30 mouse cellular contexts compared by ENCODE assay signal in genomic region chr16:87755915-87756314, GRCm38 (mm10).
"Had no signal": no experiment of that assay in that cellular context is flagged by ENCODE, and none has a peak within 500 bp of the region (broad histone marks: within the 10 kb centered on the region; RNA-seq: fewer than 3 reads in every experiment).

No protein-coding gene starts in this region.

- H3K9me3 ChIP-seq: limb, embryonic 10.5 days; limb, embryonic 12.5 days; limb, embryonic 13.5 days; limb, embryonic 15.5 days; liver, embryonic 12.5 days; liver, embryonic 13.5 days; liver, embryonic 15.5 days; lung, embryonic 15.5 days; megakaryocyte, embryonic 14.5 days; midbrain, embryonic 10.5 days; midbrain, embryonic 12.5 days; midbrain, embryonic 13.5 days; midbrain, embryonic 15.5 days; neural tube, embryonic 12.5 days had no signal

- H3K4me1 ChIP-seq: limb, embryonic 10.5 days; limb, embryonic 12.5 days; limb, embryonic 15.5 days; liver, embryonic 12.5 days; liver, embryonic 13.5 days; liver, embryonic 15.5 days; lung, embryonic 15.5 days; midbrain, embryonic 10.5 days; midbrain, embryonic 12.5 days; midbrain, embryonic 15.5 days; neural tube, embryonic 12.5 days had no signal

- DNase-seq: left cerebral cortex, postnatal 4 days; liver, embryonic 13.5 days; lung, adult 18-20 months; lung, adult 2 months; lung, embryonic 14.5 days; lung, postnatal 10 days; lung, postnatal 14 days; lung, postnatal 36 days; lung, postnatal 4 days; midbrain, embryonic 14.5 days had no signal

- H3K9ac ChIP-seq: limb, embryonic 12.5 days; limb, embryonic 13.5 days; limb, embryonic 15.5 days; liver, embryonic 12.5 days; liver, embryonic 13.5 days; liver, embryonic 14.5 days; liver, embryonic 15.5 days; lung, embryonic 14.5 days; lung, embryonic 15.5 days; midbrain, embryonic 12.5 days; midbrain, embryonic 13.5 days; midbrain, embryonic 15.5 days; neural tube, embryonic 12.5 days had no signal

- H3K27me3 ChIP-seq: limb, embryonic 12.5 days; limb, embryonic 13.5 days; limb, embryonic 15.5 days; liver, embryonic 12.5 days; liver, embryonic 13.5 days; liver, embryonic 15.5 days; lung, embryonic 15.5 days; midbrain, embryonic 12.5 days; midbrain, embryonic 13.5 days; midbrain, embryonic 15.5 days; neural tube, embryonic 12.5 days had no signal

- H3K36me3 ChIP-seq: limb, embryonic 10.5 days; limb, embryonic 12.5 days; limb, embryonic 13.5 days; limb, embryonic 15.5 days; liver, embryonic 12.5 days; liver, embryonic 13.5 days; liver, embryonic 15.5 days; lung, embryonic 15.5 days; midbrain, embryonic 10.5 days; midbrain, embryonic 12.5 days; midbrain, embryonic 13.5 days; midbrain, embryonic 15.5 days; neural tube, embryonic 12.5 days had no signal

- H3K4me2 ChIP-seq: limb, embryonic 12.5 days; limb, embryonic 13.5 days; limb, embryonic 15.5 days; liver, embryonic 12.5 days; liver, embryonic 13.5 days; liver, embryonic 15.5 days; lung, embryonic 14.5 days; lung, embryonic 15.5 days; midbrain, embryonic 11.5 days; midbrain, embryonic 12.5 days; midbrain, embryonic 13.5 days; midbrain, embryonic 15.5 days; neural tube, embryonic 12.5 days had no signal

- ATAC-seq: liver, embryonic 12.5 days; lung, postnatal 0 days; midbrain, embryonic 13.5 days; midbrain, embryonic 15.5 days; midbrain, embryonic 16.5 days had no signal

- H3K4me3 ChIP-seq: left cerebral cortex, adult 2 months; limb, embryonic 10.5 days; limb, embryonic 12.5 days; limb, embryonic 13.5 days; limb, embryonic 15.5 days; liver, embryonic 12.5 days; liver, embryonic 13.5 days; liver, embryonic 15.5 days; lung, embryonic 15.5 days; megakaryocyte, embryonic 14.5 days; midbrain, embryonic 10.5 days; midbrain, embryonic 12.5 days; midbrain, embryonic 13.5 days; midbrain, embryonic 15.5 days; myocyte; neural tube, embryonic 12.5 days had no signal

- H3K27ac ChIP-seq: left cerebral cortex, adult 2 months; limb, embryonic 10.5 days; limb, embryonic 12.5 days; limb, embryonic 13.5 days; limb, embryonic 15.5 days; liver, embryonic 12.5 days; liver, embryonic 13.5 days; liver, embryonic 14.5 days; liver, embryonic 15.5 days; lung, embryonic 15.5 days; macrophage; midbrain, embryonic 10.5 days; midbrain, embryonic 12.5 days; midbrain, embryonic 13.5 days; midbrain, embryonic 15.5 days; neural tube, embryonic 12.5 days had no signal
